Mouse (Mus musculus): Measurements from ENCODE around the gene Usp35.

- TF ChIP-seq CTCF (IDR thresholded peaks at IDR 0.05; ENCODE audit: insufficient read depth, low read depth, low read length) (no peak), POLR2A (IDR thresholded peaks at IDR 0.05; ENCODE audit: insufficient read depth, low read depth, low read length) (no peak)
Observed at GRCm38 (mm10) chr7:97309461-97310340, 22.1 kb downstream of the Usp35 start.
